Mouse (Mus musculus) right cerebral cortex, postnatal 14 days (tissue): ENCODE measurements around the gene Nr4a1.

Experiments
- DNase-seq: peaks from one replicate; pipeline ENCODE4 v3.0.0; 2022

Nr4a1 gene

DNA sequence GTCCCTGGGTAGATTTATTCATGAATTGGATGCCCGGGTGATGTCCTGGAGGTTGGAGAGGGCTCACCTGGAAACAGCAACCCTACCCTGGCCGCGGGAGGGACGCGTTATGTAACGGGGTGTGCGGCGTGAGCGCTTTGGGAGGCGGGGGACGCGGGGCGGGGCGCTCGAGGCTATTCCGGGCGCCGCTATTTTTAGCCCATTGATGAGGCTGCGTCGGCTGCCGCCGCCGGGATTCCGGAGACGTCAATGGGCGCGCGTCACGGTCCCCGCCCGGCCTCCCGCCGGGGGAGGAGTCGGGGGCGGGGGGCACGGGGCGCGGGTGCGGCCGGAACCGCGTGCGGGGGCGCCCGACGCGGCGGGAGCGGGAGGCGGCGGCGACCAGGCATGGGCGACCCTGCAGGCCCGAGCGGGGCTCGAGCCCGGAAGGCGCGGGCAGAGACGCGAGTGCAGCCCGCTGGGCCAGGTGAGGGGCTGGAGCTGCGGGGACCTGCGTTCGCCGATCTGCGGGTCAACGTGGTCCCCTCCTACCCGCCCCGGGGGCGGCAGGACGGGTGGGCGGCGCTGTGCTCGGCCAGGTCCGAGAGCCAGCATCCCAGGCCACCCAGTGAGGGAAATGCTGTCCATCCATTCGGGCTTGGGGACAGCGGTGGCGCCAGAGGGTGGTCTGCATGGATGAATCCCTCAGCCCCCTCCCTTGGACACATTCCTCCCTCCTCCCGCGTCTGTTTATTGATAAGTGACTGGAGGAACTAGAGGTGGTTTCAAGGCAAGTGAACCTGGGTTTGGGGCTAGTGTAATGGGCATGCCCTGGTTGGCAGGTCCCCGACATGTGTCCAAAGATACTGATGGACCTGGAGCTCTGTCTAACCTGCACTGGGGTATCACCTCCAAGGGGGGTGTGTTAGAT lies at the start of gene Nr4a1:
Gene Nr4a1 (plus strand): TSS at position 384 of the 910 bp plus-strand sequence.
- peak; percentile 84 for DNase-seq

DNA sequence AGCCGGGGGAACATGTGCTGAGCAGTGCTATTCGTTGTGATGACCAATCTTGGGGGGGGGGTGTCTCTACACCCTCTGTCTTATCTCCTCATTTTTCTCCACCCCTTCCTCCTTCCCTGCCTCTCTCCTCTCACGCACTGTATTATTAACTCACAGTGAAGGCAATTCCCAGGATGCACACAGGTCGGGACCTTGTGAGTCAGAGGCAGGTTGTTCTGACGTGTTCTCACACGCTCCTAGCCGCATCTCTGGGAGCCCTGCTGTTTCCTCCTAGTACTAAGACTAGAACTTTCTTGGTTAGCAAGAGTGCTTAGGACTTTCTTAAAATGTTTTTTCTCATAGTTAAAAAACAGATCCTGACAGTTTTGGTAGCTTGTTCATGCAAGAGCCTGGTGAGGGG lies 49.3 kb upstream of the Nr4a1 start:
- DNase-seq: no peak

DNA sequence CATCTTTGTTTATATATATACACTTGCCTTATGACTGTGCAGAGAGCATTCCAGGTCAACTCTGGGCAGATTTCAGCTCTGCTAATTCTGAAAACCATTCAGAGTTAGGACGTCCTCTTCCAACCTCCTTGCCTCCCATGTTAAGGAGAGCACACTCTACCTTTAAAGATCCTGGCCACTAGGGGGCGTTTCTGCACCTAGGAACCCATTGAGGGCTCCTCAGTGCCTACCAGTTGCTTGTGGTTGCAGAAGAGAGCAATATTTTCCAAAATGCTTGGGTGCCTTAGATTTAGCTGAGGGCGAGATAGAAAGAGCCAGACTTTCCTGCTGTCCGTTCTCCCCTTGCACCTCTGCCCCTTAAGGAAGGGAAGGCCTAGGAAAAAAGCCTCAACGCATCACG lies 43.8 kb upstream of the Nr4a1 start:
- DNase-seq: peak; percentile 64

DNA sequence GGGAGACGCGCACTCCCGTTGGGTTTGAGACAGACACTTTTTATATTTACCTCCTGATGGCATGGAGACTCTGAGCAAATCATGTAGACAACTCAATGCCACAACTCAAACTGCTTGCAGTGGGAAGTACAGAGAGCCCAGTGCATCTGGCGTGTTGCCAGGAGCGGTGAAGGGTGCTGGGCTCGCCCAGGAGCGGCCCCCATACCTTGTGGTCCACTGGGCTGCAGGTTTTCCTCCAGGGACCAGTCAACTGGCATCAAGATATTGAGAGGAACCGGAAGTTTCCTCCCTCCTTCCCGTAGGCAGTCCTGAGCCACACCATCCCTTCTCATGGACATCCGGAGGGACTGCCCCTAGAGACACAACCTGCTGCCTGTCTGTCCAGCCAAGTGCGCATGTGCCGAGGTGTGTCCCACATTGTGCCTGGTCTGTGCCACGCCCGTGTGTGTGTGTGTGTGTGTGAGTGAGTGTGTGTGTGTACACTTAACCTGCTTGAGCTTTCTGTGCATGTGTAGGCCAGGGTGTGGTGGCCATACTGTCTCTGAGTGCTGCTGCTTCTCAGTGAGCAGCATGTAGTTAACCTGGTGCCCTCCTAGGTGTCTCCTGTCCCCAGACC lies 43.0 kb upstream of the Nr4a1 start:
- DNase-seq: no peak

DNA sequence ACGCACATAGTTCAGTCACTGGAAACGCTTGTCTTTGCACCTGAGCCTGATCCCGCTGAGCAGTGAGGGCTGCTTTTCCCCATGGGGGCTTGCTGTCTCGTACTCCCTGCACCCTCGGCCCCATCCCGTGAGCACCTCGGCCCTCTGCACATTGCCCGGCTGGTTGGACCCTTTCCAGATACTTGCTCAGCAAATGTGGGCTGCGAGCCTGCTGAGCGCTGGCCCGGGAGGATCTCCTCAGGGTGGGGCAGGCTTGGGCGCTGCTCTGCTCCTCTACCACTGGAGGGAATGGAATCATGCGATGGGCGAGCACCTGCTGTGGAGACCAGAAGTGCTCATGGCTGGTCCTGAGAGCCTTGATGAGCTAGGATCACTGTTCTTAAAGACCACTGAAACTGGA lies 41.6 kb upstream of the Nr4a1 start:
- DNase-seq: no peak

DNA sequence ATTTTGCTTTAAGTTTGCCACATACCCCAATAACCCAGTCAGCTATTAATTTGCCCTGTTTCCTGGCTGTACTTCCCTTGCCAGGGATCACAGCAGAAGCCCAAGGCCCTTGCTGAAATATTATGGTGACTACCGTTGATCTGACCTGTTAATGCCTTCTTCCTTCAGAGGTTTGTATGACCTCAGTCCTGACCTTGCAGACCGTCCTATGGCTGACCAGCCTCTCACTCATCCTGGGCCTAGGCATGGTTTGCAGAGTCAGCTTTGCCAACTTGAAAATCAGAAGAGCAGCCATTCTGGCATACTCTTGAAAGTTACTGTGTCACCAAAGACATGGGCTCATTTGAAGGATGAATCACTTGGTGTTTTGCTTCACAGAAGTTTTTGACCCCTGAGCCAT lies 38.9 kb upstream of the Nr4a1 start:
- no peak for DNase-seq

DNA sequence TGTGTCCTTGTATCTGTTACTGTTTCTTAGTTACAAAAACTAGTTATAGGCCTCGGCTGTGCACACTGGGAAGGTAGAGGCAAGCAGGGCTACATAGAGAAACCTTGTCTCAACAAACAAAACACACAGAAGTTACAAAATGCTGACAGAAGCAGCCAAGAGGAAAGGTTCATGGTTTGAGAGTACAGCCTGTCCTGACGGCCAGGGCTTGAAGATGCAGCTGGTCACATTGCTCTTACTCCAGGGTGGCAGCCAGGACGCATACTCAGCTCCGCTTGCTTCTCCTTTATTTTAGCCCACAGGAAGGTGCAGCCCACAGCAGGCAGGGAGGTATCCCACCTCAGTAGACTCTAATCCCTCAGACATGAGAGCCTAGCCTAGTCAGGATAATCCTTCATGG lies 38.0 kb upstream of the Nr4a1 start:
- DNase-seq: no peak

DNA sequence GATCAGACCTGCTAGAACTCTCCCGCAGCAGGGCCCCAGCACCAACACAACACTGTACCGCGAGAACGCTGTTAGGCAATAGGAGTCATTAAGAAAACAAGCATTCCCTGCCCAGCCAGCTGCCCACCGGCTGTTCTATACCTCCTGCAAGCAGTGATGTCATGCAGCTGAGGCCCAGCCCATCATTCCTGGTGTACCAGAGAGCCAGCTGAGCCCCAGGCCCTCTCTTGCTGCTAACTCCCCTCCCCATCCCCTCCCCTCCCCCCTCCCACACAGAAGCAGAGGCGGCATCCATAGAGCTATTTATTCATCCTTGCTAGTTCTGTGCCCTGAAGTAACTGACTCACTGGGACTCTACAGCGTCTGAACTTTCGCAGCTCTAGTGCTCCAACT lies 33.2 kb upstream of the Nr4a1 start:
- DNase-seq: no peak

DNA sequence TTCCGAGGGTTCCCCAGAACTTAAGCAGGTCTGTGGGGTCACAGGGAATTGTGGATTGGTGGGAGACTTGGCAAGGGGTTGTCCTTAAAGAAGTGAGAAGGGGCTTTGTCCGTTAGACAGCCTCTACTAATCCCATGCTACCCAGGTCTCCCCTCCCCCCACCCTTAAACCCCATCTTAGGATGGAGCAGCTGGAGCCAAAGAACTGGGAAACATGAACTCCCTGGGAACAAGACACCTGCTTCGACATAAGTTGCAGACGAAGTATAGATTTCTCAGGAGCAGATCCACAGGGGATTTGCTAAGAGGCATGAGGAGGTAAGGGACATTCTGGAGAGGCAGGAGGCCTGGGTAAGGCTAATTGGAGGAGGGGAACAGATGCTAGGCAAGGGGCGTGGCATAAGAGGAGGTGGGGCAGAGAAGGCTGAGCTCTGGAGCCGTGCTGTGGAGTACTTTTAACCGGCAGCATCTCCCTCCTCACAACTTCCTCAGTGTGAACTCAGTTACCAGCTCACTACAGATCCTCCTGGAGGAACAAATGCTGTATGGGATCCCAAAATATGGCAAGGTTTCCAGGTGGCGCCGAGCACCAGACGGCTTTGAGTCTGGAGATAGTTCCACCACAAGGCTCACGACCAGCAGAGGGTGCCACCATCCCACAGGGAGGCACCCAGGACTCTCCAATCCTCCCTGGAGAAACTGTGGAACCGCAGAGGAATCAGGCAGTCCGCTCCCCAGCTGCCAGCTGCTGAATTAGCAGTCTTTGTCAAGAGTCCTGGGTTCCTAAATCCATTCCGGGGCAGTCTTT lies 32.6 kb upstream of the Nr4a1 start:
- peak; percentile 96 for DNase-seq

DNA sequence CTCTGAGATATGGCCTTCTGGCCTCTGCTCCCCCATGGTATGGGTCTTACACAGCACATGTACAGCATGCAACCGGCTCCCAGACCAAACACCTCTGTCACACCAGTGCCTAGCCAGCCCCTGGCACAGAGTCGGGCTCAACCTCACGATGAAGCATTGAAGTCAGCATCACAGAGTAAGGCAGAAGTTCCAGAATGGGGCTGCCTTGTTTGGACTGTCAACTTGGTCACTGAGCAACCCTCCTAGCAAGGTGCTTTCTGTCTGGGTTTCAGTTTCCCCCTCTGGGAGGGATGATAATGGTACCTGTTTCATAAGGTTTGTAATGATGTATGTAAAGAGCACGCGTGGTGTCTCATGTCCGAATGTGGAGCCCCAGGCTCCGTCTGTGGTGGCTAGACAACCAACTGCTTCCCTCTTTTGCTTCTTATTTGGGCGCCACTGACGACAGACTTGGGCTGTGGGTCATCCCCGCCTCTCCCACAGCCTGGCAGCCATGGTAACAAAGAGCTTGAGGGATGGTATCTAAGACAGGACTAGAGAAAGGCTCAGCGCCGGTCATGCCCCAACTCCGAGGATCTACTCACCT lies 31.1 kb upstream of the Nr4a1 start:
- no peak for DNase-seq

DNA sequence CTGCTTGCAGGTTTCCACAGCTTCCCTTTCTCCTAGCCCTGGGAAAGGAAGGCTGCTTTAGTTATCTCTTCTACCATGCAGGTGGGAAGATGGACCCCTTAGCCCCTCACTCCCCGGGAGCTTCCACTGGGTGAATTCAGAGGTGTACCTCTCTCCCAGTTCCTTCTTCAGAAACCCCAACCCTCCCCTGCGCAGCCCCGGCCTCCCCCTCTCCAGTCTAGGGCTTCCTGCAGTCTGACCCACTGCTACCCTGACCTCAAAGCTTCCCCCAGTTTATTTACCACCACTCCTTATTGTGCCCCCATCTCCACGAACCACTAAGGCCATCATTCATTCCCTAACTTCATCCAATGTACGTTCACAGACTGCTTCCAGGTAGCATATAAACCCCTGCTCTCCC lies 30.5 kb upstream of the Nr4a1 start:
- DNase-seq: no peak

DNA sequence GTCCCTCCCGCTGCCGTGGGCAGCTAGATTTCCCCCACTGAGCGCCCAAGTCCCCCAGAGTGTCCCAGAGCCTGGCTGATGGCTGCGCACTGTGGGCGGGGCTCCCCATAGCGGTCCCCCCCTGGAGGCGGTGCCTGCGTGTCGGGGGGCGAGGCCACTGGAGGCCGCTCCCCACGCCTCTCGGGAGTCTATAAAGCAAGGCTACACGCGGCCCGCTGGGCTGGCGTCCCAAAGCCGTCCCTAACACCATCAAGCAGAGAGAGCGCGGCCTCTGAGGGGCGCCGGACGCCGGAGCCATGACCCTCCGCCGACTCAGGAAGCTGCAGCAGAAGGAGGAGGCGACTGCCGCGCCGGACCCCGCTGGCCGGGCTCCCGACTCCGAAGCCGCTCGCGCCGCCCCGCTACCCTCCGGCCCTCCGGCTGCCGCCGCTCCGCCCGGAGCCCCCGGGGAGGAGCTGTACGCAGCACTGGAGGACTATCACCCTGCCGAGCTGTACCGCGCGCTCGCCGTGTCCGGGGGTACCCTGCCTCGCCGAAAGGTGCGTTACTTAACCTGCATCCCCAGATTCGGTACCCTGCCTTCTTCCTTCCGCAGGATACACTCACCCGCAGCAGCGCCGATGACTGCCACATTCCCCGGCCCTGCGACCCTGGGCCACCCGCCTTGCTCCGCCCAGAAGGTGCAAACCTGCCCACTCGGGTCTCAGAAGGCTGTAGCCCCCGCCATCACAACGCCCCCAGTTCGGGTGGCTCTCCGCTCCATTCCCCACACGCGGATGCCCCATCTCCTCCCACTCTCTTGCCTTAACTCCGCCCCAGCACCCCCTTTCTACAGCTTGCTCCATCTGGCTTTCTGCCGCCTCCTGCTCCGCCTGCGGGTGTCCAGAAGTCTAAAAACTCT lies 29.8 kb upstream of the Nr4a1 start, which contains the start of gene Grasp:
Gene Grasp (plus strand): TSS at position 183 of the 901 bp plus-strand sequence.
- DNase-seq: peak; percentile 87

DNA sequence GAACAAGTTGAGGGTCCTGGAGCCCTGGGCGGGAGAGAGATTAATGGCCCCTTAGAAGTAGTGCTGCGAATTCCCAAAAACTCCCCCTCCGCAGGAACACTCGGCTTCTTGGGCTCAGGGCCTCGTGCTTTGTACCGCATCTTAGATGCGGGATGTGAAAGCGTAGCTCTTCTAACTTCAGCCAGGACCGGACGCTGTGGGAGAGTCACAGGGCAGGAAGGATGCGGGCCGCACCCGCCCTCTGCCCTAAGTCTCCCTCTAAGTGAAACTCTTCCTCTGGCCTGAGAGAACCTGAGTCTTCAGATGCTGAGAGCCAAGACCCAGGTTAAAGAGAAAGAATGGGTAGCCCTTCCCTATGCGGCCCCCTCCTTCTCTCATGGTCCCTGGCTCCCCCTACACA lies 29.1 kb upstream of the Nr4a1 start:
- no peak for DNase-seq

DNA sequence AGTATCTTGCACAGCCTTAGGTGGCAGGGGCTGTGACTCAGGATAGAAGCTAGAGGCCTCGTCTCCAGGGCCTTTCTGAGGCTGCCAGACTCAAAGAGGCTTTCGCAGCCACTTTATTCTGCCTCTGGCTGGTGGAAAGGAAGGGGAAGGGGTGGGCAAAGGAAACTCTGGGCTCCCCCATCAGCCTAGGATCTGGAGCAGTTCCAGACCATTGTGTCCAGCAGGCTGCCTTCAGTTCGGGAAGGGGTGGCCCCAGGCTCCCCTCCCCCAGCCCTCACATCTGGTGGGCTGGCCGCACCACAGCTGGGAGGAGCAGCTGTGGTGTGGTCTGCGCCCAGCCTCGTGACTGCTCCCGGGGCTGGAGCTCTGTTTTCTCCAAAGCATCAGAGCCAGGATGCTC lies 26.1 kb upstream of the Nr4a1 start:
- no peak for DNase-seq

DNA sequence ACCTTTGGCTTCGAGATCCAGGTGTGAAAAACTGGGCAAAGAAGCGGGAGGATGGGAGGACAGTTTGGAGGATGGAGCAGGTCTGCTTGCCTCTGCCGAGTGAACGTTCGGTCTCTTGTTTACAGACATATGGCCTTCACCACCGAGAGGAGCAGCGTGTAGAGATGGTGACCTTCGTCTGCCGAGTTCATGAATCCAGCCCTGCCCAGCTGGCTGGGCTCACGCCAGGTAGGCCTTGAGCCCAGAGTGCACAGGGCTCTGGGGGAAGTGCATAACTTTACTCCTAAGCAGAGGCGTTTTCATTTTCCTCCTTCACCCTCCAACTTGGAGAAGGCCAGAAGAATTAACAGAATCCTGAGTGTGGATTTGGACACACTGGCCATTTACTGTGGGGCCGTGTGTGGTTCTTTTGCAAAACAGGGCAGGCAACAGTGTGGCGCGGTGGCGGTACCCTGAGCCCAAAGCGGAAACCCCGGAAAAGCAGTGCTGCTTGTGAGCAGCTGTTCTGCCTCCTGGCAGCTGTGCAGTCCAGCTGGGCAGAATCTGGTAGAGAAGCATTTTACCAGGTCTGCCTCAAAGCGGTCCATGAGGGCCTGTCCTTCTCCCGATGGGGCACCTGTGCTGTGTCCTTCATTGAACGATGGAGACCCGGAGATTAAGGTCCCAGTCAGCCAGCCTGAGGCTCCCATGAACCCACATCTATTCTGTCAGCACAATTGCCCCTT lies 25.0 kb upstream of the Nr4a1 start:
- DNase-seq: no peak

DNA sequence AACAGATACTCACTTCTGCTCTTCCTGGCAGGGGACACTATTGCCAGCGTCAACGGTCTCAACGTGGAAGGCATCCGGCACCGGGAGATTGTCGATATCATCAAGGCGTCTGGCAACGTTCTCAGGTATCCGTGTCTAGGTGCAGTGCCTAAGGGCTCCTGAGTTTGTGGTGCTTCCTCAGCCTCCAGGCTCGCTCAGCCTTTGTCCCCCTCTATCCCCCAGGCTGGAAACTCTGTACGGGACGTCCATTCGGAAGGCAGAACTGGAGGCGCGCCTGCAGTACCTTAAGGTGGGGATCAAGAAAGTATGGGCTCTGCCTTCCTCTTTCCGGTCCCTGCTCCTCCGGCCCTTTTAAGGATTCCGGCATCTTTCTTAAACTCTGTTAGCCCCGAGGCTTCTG lies 23.6 kb upstream of the Nr4a1 start:
- no peak for DNase-seq

DNA sequence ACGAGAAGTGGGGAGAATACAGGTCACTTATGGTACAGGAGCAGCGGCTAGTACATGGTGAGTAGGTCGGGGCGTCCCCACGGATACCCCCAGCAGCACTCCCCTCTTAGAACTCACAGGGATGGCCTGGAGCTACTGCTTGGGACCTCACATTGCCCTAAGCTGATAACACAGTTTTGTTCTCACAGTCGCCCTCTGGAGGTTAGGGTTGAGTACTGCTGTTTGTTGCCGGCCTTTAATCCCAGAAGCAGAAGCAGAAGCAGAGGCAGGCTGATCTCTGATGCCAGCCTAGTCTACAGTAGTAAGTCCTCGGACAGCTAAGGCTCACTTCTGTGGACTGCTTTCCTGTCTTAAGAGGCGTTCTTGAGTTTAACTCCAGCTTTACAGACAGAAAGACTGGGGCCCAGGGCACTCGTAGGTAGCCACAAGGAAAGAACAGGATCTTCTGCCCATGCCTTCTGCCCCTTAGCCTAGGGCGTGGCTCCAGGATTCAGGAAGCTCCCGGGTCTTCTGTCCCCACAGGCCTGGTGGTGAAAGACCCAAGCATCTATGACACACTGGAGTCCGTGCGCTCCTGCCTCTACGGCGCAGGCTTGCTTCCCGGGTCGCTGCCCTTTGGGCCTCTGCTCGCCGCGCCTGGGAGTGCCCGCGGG lies 22.9 kb upstream of the Nr4a1 start:
- no peak for DNase-seq

DNA sequence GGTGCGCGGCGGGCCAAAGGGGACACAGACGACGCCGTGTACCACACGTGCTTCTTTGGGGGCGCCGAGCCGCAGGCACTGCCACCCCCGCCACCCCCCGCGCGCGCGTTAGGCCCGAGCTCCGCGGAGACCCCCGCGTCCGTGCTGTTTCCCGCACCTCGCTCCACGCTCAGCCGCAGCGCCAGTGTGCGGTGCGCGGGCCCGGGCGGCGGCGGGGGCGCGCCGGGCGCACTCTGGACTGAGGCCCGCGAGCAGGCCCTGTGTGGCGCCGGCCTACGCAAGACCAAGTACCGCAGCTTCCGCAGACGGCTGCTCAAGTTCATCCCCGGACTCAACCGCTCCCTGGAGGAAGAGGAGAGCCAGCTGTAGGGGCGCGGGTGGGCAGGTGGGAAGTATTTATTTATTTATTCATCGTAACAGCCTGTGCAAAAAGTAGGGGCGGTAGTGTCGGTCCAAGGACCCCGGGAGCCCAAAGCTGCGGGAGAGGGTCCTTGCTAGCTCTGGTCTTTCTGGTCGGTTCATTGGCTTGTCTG lies 22.4 kb upstream of the Nr4a1 start:
- DNase-seq: no peak

DNA sequence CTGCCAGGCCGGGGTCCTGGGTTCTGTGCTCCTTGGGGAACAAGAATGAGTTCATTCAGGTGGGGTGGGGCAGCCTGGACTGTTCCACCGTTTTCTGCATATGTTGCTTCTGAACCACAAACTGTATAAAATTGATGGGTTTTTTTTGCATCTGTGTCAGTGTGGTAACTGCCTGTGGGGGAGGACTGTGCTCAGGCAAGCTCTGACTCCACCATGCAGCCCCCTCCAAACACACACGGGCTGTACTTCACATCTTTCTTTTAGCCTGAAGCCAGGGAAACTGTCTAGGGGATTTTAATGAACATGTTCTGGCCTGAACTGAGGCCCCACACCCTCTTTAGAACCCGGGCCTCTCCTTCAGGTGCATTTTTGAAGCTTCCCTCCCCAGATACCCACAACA lies 21.5 kb upstream of the Nr4a1 start:
- DNase-seq: no peak

DNA sequence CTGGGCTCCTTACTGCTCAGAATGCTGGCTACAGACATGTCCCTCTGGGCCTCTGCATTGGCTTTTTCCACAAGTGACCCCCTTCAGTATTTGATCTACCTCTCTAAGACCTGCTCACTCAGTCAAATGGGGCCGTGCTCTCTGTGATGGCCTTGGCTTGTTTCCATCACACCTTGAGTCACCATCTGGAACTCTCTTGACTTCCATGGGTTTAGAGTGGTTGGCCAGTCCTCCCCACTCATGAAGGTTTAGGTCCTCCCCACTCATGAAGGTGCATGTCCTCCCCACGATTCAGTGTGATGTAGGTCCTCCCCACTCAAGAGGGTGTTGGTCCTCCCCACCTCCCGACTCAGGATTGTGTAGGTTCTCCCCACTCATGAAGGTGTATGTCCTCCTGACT lies 20.9 kb upstream of the Nr4a1 start:
- no peak for DNase-seq
